Mouse (Mus musculus): ENCODE measurements around the gene Neurog3. TPM values are rescaled to one million over a fixed set of nuclear protein-coding genes. Genes with fewer than 3 reads are reported as not detected.

Neurog3 gene
- polyA plus RNA-seq, 1 experiment from 2014 or later, result not detected

DNA sequence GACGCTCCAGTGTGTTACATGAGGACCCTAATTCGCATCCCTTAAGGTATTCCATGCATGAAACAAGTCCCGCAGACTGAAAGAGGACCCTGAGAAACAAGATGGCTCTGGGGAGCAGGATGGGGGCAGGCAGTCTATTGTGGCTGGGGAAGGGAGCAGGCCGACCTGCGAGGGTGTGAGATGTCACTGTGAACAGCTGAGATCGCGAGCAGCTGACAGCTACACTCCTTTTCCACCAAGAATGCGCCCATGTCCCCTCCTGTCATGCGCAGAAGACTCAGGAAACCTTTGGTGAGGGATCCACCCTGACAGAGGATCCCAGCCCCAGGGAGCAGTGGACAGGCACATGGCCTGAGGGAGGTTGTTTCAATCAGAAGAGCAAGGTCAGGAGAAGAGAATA is 25.8 kb upstream of the Neurog3 start:
- no peaks in the 10 kb centered on the region for H3K36me3 ChIP-seq
- no peaks in the 10 kb centered on the region for H3K9me3 ChIP-seq
- peaks cover 8% of the 10 kb centered on the region for H3K4me1 ChIP-seq
- no peak overlapping the region for H3K27ac ChIP-seq (replicated peaks)
- H3K4me2 ChIP-seq (replicated peaks), result no peak overlapping the region
- H3K4me3 ChIP-seq, result no peak overlapping the region
- ATAC-seq (ENCODE audit: low FRiP score, low read depth), result no peak
- H3K27me3 ChIP-seq, result peaks cover 78% of the 10 kb centered on the region
- no peak overlapping the region for H3K9ac ChIP-seq (replicated peaks)
- WGBS, result 72% methylated on average over 9 of the region's 9 CpGs

DNA sequence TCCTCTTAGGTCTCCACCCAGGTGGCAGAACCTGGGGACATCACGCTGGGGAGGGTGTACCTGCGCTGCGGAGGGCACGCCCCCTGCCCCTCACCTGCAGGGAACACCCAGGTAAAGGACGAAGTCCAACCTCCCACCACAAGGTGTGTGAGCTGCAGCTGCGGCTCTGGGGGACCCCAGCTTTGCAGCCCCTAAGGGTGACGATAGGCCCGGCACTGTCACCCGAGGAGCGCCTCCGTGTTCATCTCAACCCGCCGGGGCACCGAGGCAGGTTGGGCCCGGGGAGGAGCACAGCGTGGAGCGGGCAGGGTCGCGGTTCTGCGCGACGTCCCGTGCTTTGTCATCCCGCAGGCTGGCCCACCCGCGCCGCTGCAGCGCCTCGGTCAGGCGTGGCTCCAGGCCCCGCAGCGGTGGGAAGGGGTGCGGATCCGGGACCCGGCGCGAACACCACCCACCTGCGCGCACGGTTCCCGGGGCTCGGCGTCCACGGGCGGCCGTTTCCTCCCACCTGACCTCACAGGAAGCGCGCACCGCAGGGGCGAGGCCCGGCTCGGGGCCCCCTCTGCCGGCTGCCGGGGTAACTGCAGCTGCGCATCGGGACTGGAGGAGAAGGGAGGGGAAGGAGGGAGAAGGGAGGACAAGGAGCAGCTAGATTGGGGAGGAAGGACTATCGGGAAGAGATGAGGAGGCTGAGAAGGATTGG is 22.2 kb upstream of the Neurog3 start:
- Histone ChIP-seq H3K4me1 (peaks cover 12% of the 10 kb centered on the region), H3K27me3 (peaks cover 69% of the 10 kb centered on the region), H3K9ac (replicated peaks) (peak overlapping the region; percentile 83), H3K27ac (replicated peaks) (no peak overlapping the region), H3K36me3 (no peaks in the 10 kb centered on the region), H3K9me3 (no peaks in the 10 kb centered on the region), H3K4me3 (peak overlapping the region; percentile 81), H3K4me2 (replicated peaks) (peak overlapping the region; percentile 89)
- ATAC-seq (ENCODE audit: low FRiP score, low read depth), result peak; percentile 81
- WGBS, result under 1% methylated on average over 57 of the region's 57 CpGs

GRCm38 (mm10) chr10:62111207-62111576 is 21.7 kb upstream of the Neurog3 start:
- peak overlapping the region; percentile 83; the same call in 1 of the 2 replicates for H3K9ac ChIP-seq (replicated peaks)
- peaks cover 12% of the 10 kb centered on the region for H3K4me1 ChIP-seq
- H3K4me2 ChIP-seq (replicated peaks), result peak overlapping the region; percentile 89
- 39% methylated on average over 6 of the region's 6 CpGs for WGBS
- H3K9me3 ChIP-seq, result no peaks in the 10 kb centered on the region
- peak overlapping the region; percentile 81 for H3K4me3 ChIP-seq
- H3K36me3 ChIP-seq, result no peaks in the 10 kb centered on the region
- H3K27ac ChIP-seq (replicated peaks), result no peak overlapping the region
- peak; percentile 38; the same call in 1 of the 2 replicates for ATAC-seq (ENCODE audit: low FRiP score, low read depth)
- peaks cover 69% of the 10 kb centered on the region for H3K27me3 ChIP-seq

- no peak for ATAC-seq (ENCODE audit: low FRiP score, low read depth)
- peaks cover 12% of the 10 kb centered on the region for H3K4me1 ChIP-seq
- H3K36me3 ChIP-seq, result no peaks in the 10 kb centered on the region
- H3K27me3 ChIP-seq, result peaks cover 42% of the 10 kb centered on the region
- no peak overlapping the region for H3K4me3 ChIP-seq
- WGBS, result 64% methylated on average over 9 of the region's 9 CpGs
- no peak overlapping the region for H3K9ac ChIP-seq (replicated peaks)
- H3K4me2 ChIP-seq (replicated peaks), result no peak overlapping the region
- no peaks in the 10 kb centered on the region for H3K9me3 ChIP-seq
- no peak overlapping the region for H3K27ac ChIP-seq (replicated peaks)
These were observed 18.8 kb upstream of the Neurog3 start for GRCm38 (mm10) chr10:62113865-62114647.

- 41% methylated on average over 6 of the region's 6 CpGs for WGBS
- Histone ChIP-seq H3K4me1 (0 out of 2 replicates have a peak, but pooled peaks cover 3% of the 10 kb centered on the region), H3K27ac (replicated peaks) (no peak overlapping the region), H3K4me2 (replicated peaks) (no peak overlapping the region), H3K9ac (replicated peaks) (no peak overlapping the region), H3K9me3 (no peaks in the 10 kb centered on the region), H3K27me3 (peaks cover 56% of the 10 kb centered on the region), H3K4me3 (no peak overlapping the region), H3K36me3 (no peaks in the 10 kb centered on the region)
- no peak for ATAC-seq (ENCODE audit: low FRiP score, low read depth)
These were observed 5.8 kb upstream of the Neurog3 start for GRCm38 (mm10) chr10:62127137-62127536.

DNA sequence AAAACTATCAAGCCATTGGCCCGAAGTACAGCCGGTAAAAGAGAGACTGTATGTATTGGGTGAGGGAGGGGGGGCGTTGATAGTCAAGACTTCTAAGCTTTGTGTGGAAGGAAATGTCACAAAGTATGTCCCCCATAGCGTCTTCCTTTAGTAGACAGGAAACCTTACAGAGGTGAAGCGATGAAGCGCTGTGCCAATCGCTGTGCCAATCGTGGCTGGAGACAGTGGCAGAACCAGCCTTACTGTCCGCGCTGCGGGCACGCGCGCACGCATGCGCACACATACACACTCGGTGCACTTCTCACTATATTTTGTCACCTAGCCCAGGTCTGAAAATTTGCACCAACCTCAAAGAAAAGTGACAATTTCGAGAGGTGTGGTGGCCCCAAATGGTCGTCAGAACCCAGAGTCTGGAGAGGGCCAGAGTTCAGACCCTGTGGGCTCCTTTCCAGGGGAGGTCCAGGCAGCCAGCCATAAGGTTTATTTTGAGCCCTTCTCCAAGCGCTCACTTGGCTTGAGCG is 5.1 kb upstream of the Neurog3 start:
- Histone ChIP-seq H3K9ac (replicated peaks) (no peak overlapping the region), H3K4me1 (peaks cover 5% of the 10 kb centered on the region), H3K9me3 (no peaks in the 10 kb centered on the region), H3K36me3 (no peaks in the 10 kb centered on the region), H3K27me3 (peaks cover 62% of the 10 kb centered on the region), H3K4me2 (replicated peaks) (no peak overlapping the region), H3K27ac (replicated peaks) (no peak overlapping the region), H3K4me3 (no peak overlapping the region)
- WGBS, result 36% methylated on average over 21 of the region's 21 CpGs
- no peak for ATAC-seq (ENCODE audit: low FRiP score, low read depth)

- Histone ChIP-seq H3K4me1 (peaks cover 10% of the 10 kb centered on the region), H3K4me2 (replicated peaks) (no peak overlapping the region), H3K36me3 (no peaks in the 10 kb centered on the region), H3K27ac (replicated peaks) (no peak overlapping the region), H3K4me3 (no peak overlapping the region), H3K9ac (replicated peaks) (no peak overlapping the region), H3K27me3 (peaks cover 69% of the 10 kb centered on the region), H3K9me3 (no peaks in the 10 kb centered on the region)
- ATAC-seq (ENCODE audit: low FRiP score, low read depth), result no peak
- WGBS, result 2% methylated on average over 30 of the region's 32 CpGs
These were observed 4.5 kb upstream of the Neurog3 start for GRCm38 (mm10) chr10:62128316-62128951.

- ATAC-seq (ENCODE audit: low FRiP score, low read depth), result no peak
- peaks cover 15% of the 10 kb centered on the region for H3K4me1 ChIP-seq
- no peak overlapping the region for H3K4me3 ChIP-seq
- no peaks in the 10 kb centered on the region for H3K9me3 ChIP-seq
- no peak overlapping the region for H3K4me2 ChIP-seq (replicated peaks)
- H3K27me3 ChIP-seq, result peaks cover 85% of the 10 kb centered on the region
- no peak overlapping the region for H3K27ac ChIP-seq (replicated peaks)
- no peak overlapping the region for H3K9ac ChIP-seq (replicated peaks)
- H3K36me3 ChIP-seq, result no peaks in the 10 kb centered on the region
- WGBS, result 3% methylated on average over 8 of the region's 8 CpGs
These were observed 3.0 kb downstream of the Neurog3 start for GRCm38 (mm10) chr10:62135696-62136470.

DNA sequence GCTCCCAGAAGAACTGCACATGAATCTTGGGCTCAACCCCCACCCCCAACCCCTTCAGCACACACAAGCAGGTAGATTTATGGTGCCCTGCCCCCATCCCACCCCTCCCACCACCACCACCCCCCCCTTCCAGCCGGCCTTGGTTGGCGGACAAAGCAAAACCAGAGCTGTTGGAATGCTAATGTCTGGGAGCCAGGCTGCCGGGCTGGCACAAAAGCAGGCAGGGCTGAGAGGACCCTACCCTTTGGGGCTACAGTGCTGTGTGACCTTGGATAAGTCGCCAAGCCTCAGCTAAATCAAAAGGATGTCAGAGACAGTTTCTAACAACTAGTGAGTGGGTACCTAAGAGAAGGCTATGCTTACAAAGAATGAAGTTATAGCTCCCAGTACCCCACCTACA is 4.3 kb downstream of the Neurog3 start:
- Histone ChIP-seq H3K4me1 (peaks cover 15% of the 10 kb centered on the region), H3K4me3 (no peak overlapping the region), H3K4me2 (replicated peaks) (no peak overlapping the region), H3K9me3 (no peaks in the 10 kb centered on the region), H3K27me3 (peaks cover 74% of the 10 kb centered on the region), H3K27ac (replicated peaks) (no peak overlapping the region), H3K9ac (replicated peaks) (no peak overlapping the region), H3K36me3 (no peaks in the 10 kb centered on the region)
- 6% methylated on average over 4 of the region's 4 CpGs for WGBS
- ATAC-seq (ENCODE audit: low FRiP score, low read depth), result no peak

GRCm38 (mm10) chr10:62138040-62138439 is 5.2 kb downstream of the Neurog3 start:
- ATAC-seq (ENCODE audit: low FRiP score, low read depth), result no peak
- H3K4me1 ChIP-seq, result 0 out of 2 replicates have a peak, but pooled peaks cover 11% of the 10 kb centered on the region
- peaks cover 65% of the 10 kb centered on the region for H3K27me3 ChIP-seq
- H3K36me3 ChIP-seq, result no peaks in the 10 kb centered on the region
- H3K4me2 ChIP-seq (replicated peaks), result no peak overlapping the region
- WGBS, result 23% methylated on average over 3 of the region's 3 CpGs
- no peaks in the 10 kb centered on the region for H3K9me3 ChIP-seq
- no peak overlapping the region for H3K4me3 ChIP-seq
- H3K9ac ChIP-seq (replicated peaks), result no peak overlapping the region
- H3K27ac ChIP-seq (replicated peaks), result no peak overlapping the region

- H3K4me3 ChIP-seq, result no peak within 1 kb of the TSS
- ATAC-seq (ENCODE audit: low FRiP score, low read depth), result no peak
- no peaks in the 10 kb centered on the region for H3K9me3 ChIP-seq
- no peak within 1 kb of the TSS for H3K27ac ChIP-seq (replicated peaks)
- peaks cover 36% of the 10 kb centered on the region for H3K27me3 ChIP-seq
- H3K9ac ChIP-seq (replicated peaks), result no peak within 1 kb of the TSS
- H3K36me3 ChIP-seq, result no peaks in the 10 kb centered on the region
- no peaks in the 10 kb centered on the region for H3K4me1 ChIP-seq
- WGBS, result 71% methylated on average over 8 of the region's 8 CpGs
- no peak within 1 kb of the TSS for H3K4me2 ChIP-seq (replicated peaks)
These were observed 10.9 kb downstream of the Neurog3 start, which contains the start of gene Fam241b for GRCm38 (mm10) chr10:62143820-62144219. Gene Fam241b, minus strand, starts transcription at chr10:62143920.

All from midbrain, embryonic 12.5 days (tissue).